Mouse (Mus musculus): ENCODE measurements around the gene Gm9945. TPM values are rescaled to one million over a fixed set of nuclear protein-coding genes. Genes with fewer than 3 reads are reported as not detected.

The Gm9945 gene
- total RNA-seq (2022) = 1 to 10 TPM; 1.8 to 4.9 (median 2.8) TPM

DNA sequence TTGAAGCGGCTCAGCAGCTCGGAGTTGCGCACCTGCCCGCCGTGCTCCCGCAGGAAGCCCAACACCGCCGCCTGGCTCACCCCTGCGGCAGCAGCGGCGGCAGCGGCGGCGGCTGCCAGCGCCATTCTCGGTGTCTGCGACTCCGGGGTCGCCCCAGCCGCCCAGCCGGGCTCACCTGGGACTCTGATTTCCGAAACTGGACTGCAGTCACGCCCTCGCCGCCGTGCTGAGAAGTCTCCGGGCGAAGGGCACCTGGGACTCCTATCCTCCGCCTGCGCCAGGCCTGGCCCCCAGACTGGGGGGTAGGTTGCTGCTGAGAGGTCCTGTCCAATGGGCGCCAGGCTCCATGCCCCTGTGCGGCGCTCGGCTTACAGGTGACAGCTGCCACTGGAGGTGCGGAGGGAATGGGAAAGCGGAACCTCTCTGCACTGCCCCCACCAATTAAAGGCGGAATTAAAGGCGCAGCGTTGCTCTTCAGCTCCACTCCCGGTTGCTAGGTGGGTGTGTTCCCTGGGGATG lies at the start of gene Gm9945, which contains the start of gene Sowaha:
TSS of gene Gm9945 (plus strand) at position 384 of the 519 bp plus-strand sequence.
TSS of gene Sowaha (minus strand) at position 492 of the 519 bp plus-strand sequence.
- DNase-seq (ENCODE audit: low spot score in 2 of 2) = peak; percentile 69 to 73

DNA sequence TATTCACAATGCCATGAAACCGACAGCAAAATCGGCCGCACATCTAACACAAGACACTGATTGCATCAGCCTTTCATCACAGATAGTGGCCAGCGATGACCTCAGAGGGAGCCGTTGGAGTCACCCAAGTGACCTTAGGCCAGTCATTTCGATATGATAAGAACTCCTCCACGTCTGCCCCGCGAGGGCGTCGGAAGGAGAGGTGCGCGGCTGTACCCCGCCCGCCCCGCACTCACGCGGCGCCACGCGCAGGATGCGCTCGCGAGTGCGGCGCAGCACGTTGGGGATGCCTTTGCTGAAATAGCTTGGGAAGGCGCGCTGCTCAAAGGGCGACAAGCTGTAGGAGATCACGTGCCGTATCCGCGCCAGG lies 49.7 kb upstream of the Gm9945 start:
- no peak for DNase-seq (ENCODE audit: low spot score in 2 of 2)

GRCm38 (mm10) chr11:53430670-53431346 lies 49.2 kb upstream of the Gm9945 start, which contains the start of the genes Uqcrq and Gdf9:
Uqcrq (minus strand) TSS chr11:53430831.
Gdf9 (plus strand) TSS chr11:53431023.
- peak; percentile 99 to 100 for DNase-seq (ENCODE audit: low spot score in 2 of 2)

DNA sequence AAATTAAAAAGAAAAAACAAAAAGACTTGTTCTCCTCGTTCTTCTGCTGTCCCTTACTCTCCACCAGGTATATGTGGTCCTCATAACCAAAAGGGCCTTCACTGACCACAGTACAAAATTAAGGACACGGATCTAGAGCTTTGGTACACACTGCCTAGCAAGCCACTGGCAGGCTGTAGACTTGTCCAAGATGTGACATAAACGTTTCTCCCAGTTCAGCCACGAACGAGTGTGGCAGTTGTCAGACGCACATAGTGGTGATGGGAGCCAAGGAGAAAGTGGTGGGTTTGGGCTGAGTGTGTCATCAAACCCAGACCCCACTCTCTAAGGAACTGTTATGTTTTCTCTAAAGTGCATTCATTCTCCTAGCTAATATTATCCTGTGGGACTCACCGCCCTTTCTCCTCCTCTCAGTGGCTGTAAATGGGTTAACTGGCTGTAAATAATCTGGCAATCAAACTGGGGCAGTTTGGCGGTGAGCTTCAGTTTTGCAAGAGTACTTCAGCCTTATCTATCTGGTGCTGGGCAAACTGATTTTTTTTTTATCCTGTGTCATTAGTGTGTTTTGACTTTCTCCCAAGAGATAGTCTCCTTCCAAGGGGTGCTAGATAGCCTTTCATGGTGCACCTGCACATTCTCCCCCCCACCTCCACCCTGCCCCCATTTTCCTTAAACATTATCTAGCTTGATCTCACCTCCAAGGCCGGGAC lies 48.5 kb upstream of the Gm9945 start:
- no peak for DNase-seq (ENCODE audit: low spot score in 2 of 2)

GRCm38 (mm10) chr11:53433057-53433456 lies 46.9 kb upstream of the Gm9945 start:
- no peak for DNase-seq (ENCODE audit: low spot score in 2 of 2)

DNA sequence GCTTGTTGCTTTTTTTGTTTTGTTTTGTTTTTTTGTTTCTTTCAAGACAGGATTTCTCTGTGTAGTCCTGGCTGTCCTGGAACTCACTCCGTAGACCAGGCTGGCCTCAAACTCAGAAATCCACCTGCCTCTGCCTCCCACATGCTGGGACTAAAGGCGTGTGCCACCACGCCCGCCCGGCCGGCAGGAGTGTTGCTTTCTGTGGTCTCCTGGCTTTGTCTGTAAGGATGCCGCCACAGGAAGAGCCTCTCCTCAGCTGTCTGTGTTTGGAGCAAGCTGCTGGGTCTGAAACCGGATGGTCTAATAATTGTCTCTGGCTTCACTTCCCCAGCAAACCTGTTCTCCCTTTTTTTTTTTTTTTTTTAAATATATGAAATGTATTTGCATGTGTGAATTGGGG lies 44.5 kb upstream of the Gm9945 start:
- DNase-seq (ENCODE audit: low spot score in 2 of 2) = no peak

DNA sequence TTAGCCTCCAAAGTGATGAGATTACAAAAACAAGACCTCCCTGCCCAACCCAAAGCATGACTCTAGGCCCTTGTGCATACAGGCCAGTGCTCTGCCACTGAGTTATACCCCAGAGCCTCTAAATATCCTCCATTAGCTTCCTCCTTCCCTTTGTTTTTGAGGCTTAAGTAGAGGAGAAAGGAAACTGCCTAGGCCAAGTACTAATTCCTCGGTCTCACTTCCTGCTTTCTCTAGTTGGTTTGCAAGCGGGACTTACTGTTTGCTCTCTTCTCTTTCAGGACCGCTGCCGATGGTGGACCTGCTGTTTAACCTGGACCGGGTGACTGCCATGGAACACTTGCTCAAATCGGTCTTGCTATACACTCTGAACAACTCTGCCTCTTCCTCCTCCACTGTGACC lies 43.6 kb upstream of the Gm9945 start:
- no peak for DNase-seq (ENCODE audit: low spot score in 2 of 2)

- no peak for DNase-seq (ENCODE audit: low spot score in 2 of 2)
These were observed 38.0 kb upstream of the Gm9945 start for GRCm38 (mm10) chr11:53441921-53442320.

DNA sequence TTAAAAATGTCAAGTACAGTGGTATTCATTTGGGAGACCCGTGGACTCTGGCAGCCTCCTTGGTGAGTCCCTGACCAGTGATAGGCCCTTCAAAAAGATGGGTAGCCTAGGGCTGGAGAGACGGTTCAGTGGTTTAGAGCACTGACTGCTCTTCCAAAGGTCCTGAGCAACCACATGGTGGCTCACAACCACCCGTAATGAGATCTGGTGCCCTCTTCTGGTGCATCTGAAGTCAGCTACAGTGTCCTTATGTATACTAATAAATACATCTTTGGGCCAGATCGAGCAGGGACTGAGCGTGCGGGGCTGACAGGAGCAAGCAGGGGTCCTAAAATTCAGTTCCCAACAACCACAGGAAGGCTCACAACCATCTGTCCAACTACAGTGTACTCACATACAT lies 36.1 kb upstream of the Gm9945 start:
- DNase-seq (ENCODE audit: low spot score in 2 of 2) = no peak

DNA sequence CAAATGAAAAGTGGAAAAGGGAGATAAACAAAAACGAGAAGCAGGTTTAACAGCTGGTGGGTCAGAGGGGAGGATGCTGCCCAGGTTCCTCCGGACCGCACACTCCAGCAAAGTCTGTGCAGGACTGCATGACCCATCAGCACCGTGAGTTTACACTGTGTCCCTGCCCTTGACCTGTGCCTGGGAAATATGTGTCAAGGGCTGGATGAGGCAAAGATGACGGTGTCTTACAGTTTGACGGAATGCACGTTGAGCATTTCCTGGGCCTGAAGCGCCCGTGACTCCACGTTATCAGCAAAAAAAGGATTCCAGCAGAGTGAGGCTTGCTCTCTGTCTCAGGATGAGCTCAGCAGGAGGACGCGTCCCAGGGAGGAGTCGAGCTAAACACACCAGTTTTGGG lies 34.4 kb upstream of the Gm9945 start:
- no peak for DNase-seq (ENCODE audit: low spot score in 2 of 2)

- DNase-seq (ENCODE audit: low spot score in 2 of 2) = no peak
These were observed 33.8 kb upstream of the Gm9945 start for GRCm38 (mm10) chr11:53446183-53446582.

GRCm38 (mm10) chr11:53447996-53448395 lies 32.0 kb upstream of the Gm9945 start:
- DNase-seq (ENCODE audit: low spot score in 2 of 2) = no peak

- no peak for DNase-seq (ENCODE audit: low spot score in 2 of 2)
These were observed 31.4 kb upstream of the Gm9945 start for GRCm38 (mm10) chr11:53448529-53448928.

DNA sequence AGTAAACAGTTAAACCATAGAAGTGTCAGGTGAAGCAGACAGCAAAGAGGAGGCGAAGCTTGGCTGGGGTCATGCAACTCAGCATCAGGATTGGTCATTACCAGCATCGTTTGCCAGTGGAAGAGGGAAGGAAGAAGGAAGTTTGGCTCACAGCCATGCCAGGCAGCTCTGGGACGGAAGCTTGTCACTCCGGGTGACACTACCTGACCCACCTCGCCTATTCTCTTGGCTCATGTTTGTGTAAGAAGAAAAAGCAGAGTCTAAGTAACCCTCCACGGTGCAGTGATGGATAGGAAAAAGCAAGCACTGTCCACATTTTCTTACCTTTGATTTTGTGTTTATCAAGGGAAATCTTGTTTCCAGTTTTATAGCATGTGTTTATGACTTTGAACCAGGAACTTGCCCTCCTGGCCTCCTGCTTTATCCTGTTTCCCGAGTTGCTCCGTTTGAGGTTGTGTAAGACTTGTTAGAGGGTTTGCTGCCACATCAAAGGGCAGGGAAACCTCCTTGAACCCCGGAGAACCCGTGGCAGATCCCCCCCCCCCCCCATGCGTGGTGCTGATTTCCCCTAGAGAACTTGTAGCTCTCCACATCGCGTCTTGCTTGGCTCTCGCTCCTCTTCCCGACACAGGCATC lies 29.8 kb upstream of the Gm9945 start:
- DNase-seq (ENCODE audit: low spot score in 2 of 2) = no peak

DNA sequence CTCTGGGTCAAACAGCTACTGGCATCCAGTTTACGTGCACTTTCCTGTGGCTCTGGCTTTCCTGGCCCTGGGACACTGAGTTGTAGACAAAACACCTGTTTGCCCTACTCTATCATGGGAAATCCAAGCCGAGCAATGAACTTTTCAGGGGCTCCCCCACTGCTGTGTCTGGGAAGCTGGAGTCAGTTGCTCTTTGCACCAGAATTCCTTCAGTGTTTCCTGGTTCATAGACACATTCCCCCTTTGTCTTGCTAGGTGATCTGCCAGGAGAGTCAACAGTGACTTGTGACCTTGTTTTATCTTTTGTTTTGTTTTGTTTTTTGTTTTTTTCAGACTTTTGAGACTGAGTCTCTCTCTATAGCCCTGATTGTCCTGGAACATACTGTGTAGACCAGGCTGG lies 28.6 kb upstream of the Gm9945 start:
- no peak for DNase-seq (ENCODE audit: low spot score in 2 of 2)

DNA sequence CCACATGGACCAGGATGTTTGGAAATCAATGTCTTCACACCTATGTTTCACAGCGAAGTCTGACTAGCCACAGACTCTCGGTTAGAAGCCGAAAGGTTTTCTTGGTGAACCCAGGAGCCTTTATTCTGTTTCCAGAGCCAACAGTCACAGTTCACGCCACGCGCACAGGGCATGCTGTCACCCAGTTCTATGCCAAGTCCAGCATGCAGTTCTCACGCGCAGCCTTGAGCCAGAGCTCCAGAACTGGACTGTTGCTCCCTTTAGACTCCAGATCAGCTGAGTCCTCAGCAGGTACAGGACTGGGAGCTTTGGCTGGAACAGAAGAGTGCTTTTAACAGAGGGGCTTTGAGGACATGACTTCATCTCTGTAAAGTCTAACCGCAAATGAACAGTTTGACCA lies 27.6 kb upstream of the Gm9945 start:
- DNase-seq (ENCODE audit: low spot score in 2 of 2) = no peak

GRCm38 (mm10) chr11:53453031-53453430 lies 26.9 kb upstream of the Gm9945 start:
- DNase-seq (ENCODE audit: low spot score in 2 of 2) = no peak

DNA sequence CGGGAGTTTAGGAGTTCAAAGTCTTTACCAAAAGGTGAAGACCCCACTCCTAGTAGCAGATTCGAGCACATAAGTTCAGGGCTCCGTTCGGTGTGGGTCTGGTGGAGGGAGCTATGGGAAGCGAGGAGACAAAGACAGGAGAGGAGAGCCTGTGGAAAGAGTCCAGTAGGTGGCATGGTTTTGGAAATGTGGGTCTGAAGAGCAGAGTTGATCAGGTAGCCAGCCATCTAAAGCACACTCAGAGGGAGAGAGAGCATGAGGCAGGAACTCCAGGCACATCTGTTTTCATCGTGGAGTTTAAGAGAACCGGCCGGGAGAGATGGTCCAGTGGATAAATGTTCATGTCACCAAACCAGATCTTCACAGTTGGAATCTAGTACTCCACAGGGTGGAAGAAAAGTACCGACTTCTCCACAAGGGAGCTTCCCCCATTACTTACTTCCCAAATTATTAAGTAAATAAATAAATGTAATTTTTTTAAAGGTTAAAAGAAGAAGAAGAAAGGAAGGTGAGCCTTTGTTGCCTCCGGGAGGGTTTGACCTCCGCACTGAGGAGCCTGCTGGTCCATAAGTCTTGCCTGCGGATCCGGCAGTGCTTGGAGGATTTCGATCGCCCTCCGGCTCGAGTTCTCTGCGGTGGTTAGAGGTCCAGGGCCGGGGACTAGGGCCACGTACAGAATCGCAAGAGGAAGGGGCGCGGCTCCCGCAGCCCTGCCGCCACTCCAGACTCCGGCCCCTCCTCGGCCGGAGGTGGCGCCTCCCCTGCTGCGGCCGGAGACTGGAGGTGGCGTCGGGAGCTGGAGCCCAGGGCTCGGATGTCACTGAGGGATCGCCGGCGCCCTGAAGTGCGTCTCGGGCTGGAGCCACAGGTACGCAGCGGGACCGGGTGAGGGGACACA lies 23.2 kb upstream of the Gm9945 start, which contains the start of the genes Gm10447 and Shroom1:
TSS of gene Gm10447 (minus strand) at position 637 of the 898 bp plus-strand sequence.
TSS of gene Shroom1 (plus strand) at position 732 of the 898 bp plus-strand sequence.
- no peak for DNase-seq (ENCODE audit: low spot score in 2 of 2)

DNA sequence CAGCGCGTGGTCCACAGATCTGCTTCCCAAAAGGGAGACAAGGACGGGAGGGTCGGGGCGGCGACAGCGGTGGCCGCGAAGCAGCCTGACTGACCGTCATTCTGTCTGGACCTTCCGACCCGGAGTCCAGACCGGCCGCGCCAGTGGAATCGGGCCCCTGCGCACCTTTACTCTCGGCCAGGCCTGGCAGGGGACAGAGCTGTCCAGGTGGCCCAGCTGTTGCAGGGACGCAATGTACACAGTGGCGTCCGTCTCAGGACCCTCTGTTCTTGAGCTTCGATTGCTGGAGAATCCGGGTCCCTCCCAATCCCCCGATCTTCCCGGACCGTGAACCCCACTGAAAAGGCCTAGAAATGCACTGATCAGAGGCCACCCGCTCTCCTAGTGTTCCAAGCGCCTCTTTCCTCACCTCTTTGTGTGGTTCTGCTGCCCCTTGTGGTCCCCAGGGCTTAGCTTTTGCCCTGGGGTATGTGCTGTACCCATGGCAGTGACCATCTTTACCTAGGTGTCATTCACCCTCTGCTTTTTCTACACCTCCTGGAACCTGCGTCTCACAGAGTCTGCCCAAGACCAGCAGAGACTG lies 22.5 kb upstream of the Gm9945 start:
- no peak for DNase-seq (ENCODE audit: low spot score in 2 of 2)

DNA sequence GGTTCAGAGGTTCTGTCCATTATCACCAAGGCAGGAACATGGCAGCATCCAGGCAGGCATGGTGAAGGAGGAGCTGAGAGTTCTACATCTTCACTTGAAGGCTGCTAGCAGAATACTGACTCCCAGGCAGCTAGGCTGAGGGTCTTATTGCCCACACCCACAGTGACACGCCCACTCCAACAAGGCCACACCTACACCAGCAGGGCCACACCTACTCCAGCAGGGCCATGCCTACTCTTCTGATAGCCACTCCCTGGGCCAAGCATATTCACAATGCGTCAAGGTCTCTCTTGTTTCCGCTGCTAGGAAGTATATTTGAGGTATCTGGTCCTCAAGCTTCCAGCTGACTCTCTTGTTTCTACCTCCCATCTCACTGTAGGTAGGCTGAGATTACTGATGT lies 21.0 kb upstream of the Gm9945 start:
- DNase-seq (ENCODE audit: low spot score in 2 of 2) = no peak

DNA sequence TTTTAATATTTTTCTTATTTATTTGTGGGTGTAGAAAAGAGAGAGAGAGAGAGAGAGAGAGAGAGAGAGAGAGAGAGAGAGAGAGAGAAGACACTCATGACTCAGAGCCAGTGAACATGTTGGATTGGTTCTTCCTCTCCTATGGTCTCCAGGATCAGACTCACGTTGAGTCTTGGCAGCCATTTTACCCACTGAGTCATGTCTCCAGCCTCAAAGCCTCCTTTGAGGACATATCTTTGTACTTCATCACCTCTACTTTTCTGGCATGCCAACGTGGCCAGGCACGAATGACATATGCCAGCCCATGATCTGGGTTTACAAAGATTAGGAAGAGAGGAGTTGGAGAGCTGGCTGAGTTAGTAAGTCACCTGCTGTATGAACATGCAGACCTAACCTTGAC lies 19.8 kb upstream of the Gm9945 start:
- no peak for DNase-seq (ENCODE audit: low spot score in 2 of 2)

Measured in layer of hippocampus, adult 8-10 months (tissue).